Mouse (Mus musculus): ENCODE results near the gene Plekhg3. TPM values are rescaled to one million over a fixed set of nuclear protein-coding genes. Genes with fewer than 3 reads are reported as not detected.

Gene Plekhg3
- total and polyA plus RNA-seq, 2 experiments: 16.5 to 17.1 TPM

GRCm38 (mm10) chr12:76574815-76575214 lies 44.1 kb downstream of the Plekhg3 start:
- DNase-seq (ENCODE audit: extremely low read depth, low read depth, low spot score): no peak
- Histone ChIP-seq H3K27me3 (ENCODE audit: control insufficient read depth, insufficient read depth, low read length) (no peaks in the 10 kb centered on the region), H3K36me3 (ENCODE audit: control insufficient read depth, insufficient read depth, low read length) (peaks cover 17% of the 10 kb centered on the region), H3K9ac (ENCODE audit: low read depth, low read length) (no peak overlapping the region), H3K79me2 (ENCODE audit: control insufficient read depth, insufficient read depth, low read length) (no peaks in the 10 kb centered on the region), H3K4me3 (ENCODE audit: insufficient read depth, low read depth, low read length) (no peak overlapping the region), H3K4me1 (ENCODE audit: control insufficient read depth, insufficient read depth, low read length) (no peaks in the 10 kb centered on the region), H3K27ac (replicated peaks; ENCODE audit: insufficient read depth, low read depth, low read length) (no peak overlapping the region)
- WGBS: 93% methylated on average over 6 of the region's 6 CpGs
- TF ChIP-seq POLR2A (IDR thresholded peaks at IDR 0.05; ENCODE audit: extremely low read depth, insufficient read depth, low read length): no peak
- no peak for TF ChIP-seq CTCF (IDR thresholded peaks at IDR 0.05; ENCODE audit: low read depth, low read length)

- H3K27me3 ChIP-seq (ENCODE audit: control insufficient read depth, insufficient read depth, low read length): no peaks in the 10 kb centered on the region
- no peak overlapping the region for H3K27ac ChIP-seq (replicated peaks; ENCODE audit: insufficient read depth, low read depth, low read length)
- H3K79me2 ChIP-seq (ENCODE audit: control insufficient read depth, insufficient read depth, low read length): no peaks in the 10 kb centered on the region
- no peak overlapping the region for H3K9ac ChIP-seq (ENCODE audit: low read depth, low read length)
- peaks cover 17% of the 10 kb centered on the region for H3K36me3 ChIP-seq (ENCODE audit: control insufficient read depth, insufficient read depth, low read length)
- WGBS: 93% methylated on average over 9 of the region's 9 CpGs
- peaks cover 8% of the 10 kb centered on the region for H3K4me1 ChIP-seq (ENCODE audit: control insufficient read depth, insufficient read depth, low read length)
- DNase-seq (ENCODE audit: extremely low read depth, low read depth, low spot score): no peak
- no peak overlapping the region for H3K4me3 ChIP-seq (ENCODE audit: insufficient read depth, low read depth, low read length)
- TF ChIP-seq CTCF (IDR thresholded peaks at IDR 0.05; ENCODE audit: low read depth, low read length) (no peak), POLR2A (IDR thresholded peaks at IDR 0.05; ENCODE audit: extremely low read depth, insufficient read depth, low read length) (no peak)
Measured at GRCm38 (mm10) chr12:76576061-76576460, 45.4 kb downstream of the Plekhg3 start.

- 96% methylated on average over 8 of the region's 8 CpGs for WGBS
- TF ChIP-seq CTCF (IDR thresholded peaks at IDR 0.05; ENCODE audit: low read depth, low read length): no peak
- TF ChIP-seq POLR2A (IDR thresholded peaks at IDR 0.05; ENCODE audit: extremely low read depth, insufficient read depth, low read length): no peak
Measured at GRCm38 (mm10) chr12:76576806-76577205, 46.1 kb downstream of the Plekhg3 start.

GRCm38 (mm10) chr12:76577858-76578257 lies 47.2 kb downstream of the Plekhg3 start:
- Histone ChIP-seq H3K9ac (ENCODE audit: low read depth, low read length) (no peak overlapping the region), H3K27me3 (ENCODE audit: control insufficient read depth, insufficient read depth, low read length) (no peaks in the 10 kb centered on the region), H3K27ac (replicated peaks; ENCODE audit: insufficient read depth, low read depth, low read length) (no peak overlapping the region), H3K36me3 (ENCODE audit: control insufficient read depth, insufficient read depth, low read length) (peaks cover 17% of the 10 kb centered on the region), H3K4me1 (ENCODE audit: control insufficient read depth, insufficient read depth, low read length) (peaks cover 10% of the 10 kb centered on the region), H3K4me3 (ENCODE audit: insufficient read depth, low read depth, low read length) (no peak overlapping the region), H3K79me2 (ENCODE audit: control insufficient read depth, insufficient read depth, low read length) (no peaks in the 10 kb centered on the region)
- TF ChIP-seq CTCF (IDR thresholded peaks at IDR 0.05; ENCODE audit: low read depth, low read length): no peak
- no peak for DNase-seq (ENCODE audit: extremely low read depth, low read depth, low spot score)
- 93% methylated on average over 16 of the region's 16 CpGs for WGBS

More at GRCm38 (mm10) chr12:76576806-76577205, 46.1 kb downstream of the Plekhg3 start:
- H3K9ac ChIP-seq (ENCODE audit: low read depth, low read length): no peak overlapping the region
- DNase-seq (ENCODE audit: extremely low read depth, low read depth, low spot score): no peak
- H3K27ac ChIP-seq (replicated peaks; ENCODE audit: insufficient read depth, low read depth, low read length): no peak overlapping the region
- no peaks in the 10 kb centered on the region for H3K79me2 ChIP-seq (ENCODE audit: control insufficient read depth, insufficient read depth, low read length)
- H3K4me1 ChIP-seq (ENCODE audit: control insufficient read depth, insufficient read depth, low read length): peaks cover 9% of the 10 kb centered on the region
- no peak overlapping the region for H3K4me3 ChIP-seq (ENCODE audit: insufficient read depth, low read depth, low read length)
- H3K36me3 ChIP-seq (ENCODE audit: control insufficient read depth, insufficient read depth, low read length): peaks cover 17% of the 10 kb centered on the region
- no peaks in the 10 kb centered on the region for H3K27me3 ChIP-seq (ENCODE audit: control insufficient read depth, insufficient read depth, low read length)

GRCm38 (mm10) chr12:76578465-76578864 lies 47.8 kb downstream of the Plekhg3 start:
- Histone ChIP-seq H3K27me3 (ENCODE audit: control insufficient read depth, insufficient read depth, low read length) (no peaks in the 10 kb centered on the region), H3K79me2 (ENCODE audit: control insufficient read depth, insufficient read depth, low read length) (no peaks in the 10 kb centered on the region), H3K9ac (ENCODE audit: low read depth, low read length) (no peak overlapping the region), H3K4me1 (ENCODE audit: control insufficient read depth, insufficient read depth, low read length) (peaks cover 10% of the 10 kb centered on the region), H3K4me3 (ENCODE audit: insufficient read depth, low read depth, low read length) (no peak overlapping the region), H3K27ac (replicated peaks; ENCODE audit: insufficient read depth, low read depth, low read length) (no peak overlapping the region), H3K36me3 (ENCODE audit: control insufficient read depth, insufficient read depth, low read length) (peaks cover 17% of the 10 kb centered on the region)
- 23% methylated on average over 2 of the region's 2 CpGs for WGBS
- TF ChIP-seq CTCF (IDR thresholded peaks at IDR 0.05; ENCODE audit: low read depth, low read length) (no peak), POLR2A (IDR thresholded peaks at IDR 0.05; ENCODE audit: extremely low read depth, insufficient read depth, low read length) (no peak)
- no peak for DNase-seq (ENCODE audit: extremely low read depth, low read depth, low spot score)

GRCm38 (mm10) chr12:76579806-76580205 lies 49.1 kb downstream of the Plekhg3 start:
- WGBS: 97% methylated on average over 1 of the region's 1 CpGs
- no peak for DNase-seq (ENCODE audit: extremely low read depth, low read depth, low spot score)
- H3K36me3 ChIP-seq (ENCODE audit: control insufficient read depth, insufficient read depth, low read length): peaks cover 17% of the 10 kb centered on the region

More at GRCm38 (mm10) chr12:76579806-76580205, 49.1 kb downstream of the Plekhg3 start:
- TF ChIP-seq CTCF (IDR thresholded peaks at IDR 0.05; ENCODE audit: low read depth, low read length) (no peak), POLR2A (IDR thresholded peaks at IDR 0.05; ENCODE audit: extremely low read depth, insufficient read depth, low read length) (no peak)
- H3K27me3 ChIP-seq (ENCODE audit: control insufficient read depth, insufficient read depth, low read length): no peaks in the 10 kb centered on the region
- H3K4me1 ChIP-seq (ENCODE audit: control insufficient read depth, insufficient read depth, low read length): peaks cover 10% of the 10 kb centered on the region
- H3K9ac ChIP-seq (ENCODE audit: low read depth, low read length): no peak overlapping the region
- no peak overlapping the region for H3K4me3 ChIP-seq (ENCODE audit: insufficient read depth, low read depth, low read length)
- no peaks in the 10 kb centered on the region for H3K79me2 ChIP-seq (ENCODE audit: control insufficient read depth, insufficient read depth, low read length)
- H3K27ac ChIP-seq (replicated peaks; ENCODE audit: insufficient read depth, low read depth, low read length): no peak overlapping the region

All from liver, adult 2 months (tissue).